Mouse (Mus musculus) stomach, embryonic 14.5 days (tissue): ENCODE data around the gene Adamts15. TPM values are rescaled to one million over a fixed set of nuclear protein-coding genes. Genes with fewer than 3 reads are reported as not detected.

Experiments used
- ATAC-seq: fragments of 200-750 bp; cut with Nextera tagmentation; 2 replicates; pipeline ENCODE4 v1.8.0; 2017; ENCODE audit warnings: low read depth, moderate TSS enrichment; ENCODE audit not compliant: insufficient number of reproducible peaks, insufficient read depth, low FRiP score
- H3K27ac ChIP-seq: fragments of 300-500 bp; sonication (generic); 2 replicates; pipeline ENCODE4 v1.5.1; 2014; ENCODE audit warnings: mild to moderate bottlenecking, low read length, moderate library complexity, mixed read lengths
- H3K27me3 ChIP-seq: fragments of 300-500 bp; sonication (generic); 2 replicates; pipeline ENCODE4 v1.6.1; 2014; ENCODE audit warnings: low read length, control low read depth, mixed read lengths; ENCODE audit not compliant: control insufficient read depth, insufficient read depth
- H3K36me3 ChIP-seq: fragments of 300-500 bp; sonication (generic); 2 replicates; pipeline ENCODE4 v1.6.1; 2014; ENCODE audit warnings: mild to moderate bottlenecking, control low read depth, low read length, moderate library complexity, mixed read lengths; ENCODE audit not compliant: control insufficient read depth, insufficient read depth
- H3K4me1 ChIP-seq: fragments of 300-500 bp; sonication (generic); 2 replicates; pipeline ENCODE4 v1.6.1; 2014; ENCODE audit warnings: low read length, control low read depth, mixed read lengths; ENCODE audit not compliant: control insufficient read depth, insufficient read depth
- H3K4me2 ChIP-seq: fragments of 300-500 bp; sonication (generic); replicated peaks from 2 replicates; pipeline ENCODE4 v1.6.1; 2014; ENCODE audit warnings: low read depth, low read length, control low read depth
- H3K4me3 ChIP-seq: fragments of 300-500 bp; sonication (generic); 2 replicates; pipeline ENCODE4 v1.5.1; 2014; ENCODE audit warnings: low read depth, low read length, control low read depth
- H3K9ac ChIP-seq: fragments of 300-500 bp; sonication (generic); replicated peaks from 2 replicates; pipeline ENCODE4 v1.6.1; 2014; ENCODE audit warnings: low read depth, mild to moderate bottlenecking, control low read depth, low read length, moderate library complexity, mixed read lengths
- H3K9me3 ChIP-seq: fragments of 300-500 bp; sonication (generic); 2 replicates; pipeline ENCODE4 v1.6.1; 2016; ENCODE audit warnings: low read depth, low read length, control low read depth; ENCODE audit not compliant: control insufficient read depth
- WGBS: fragments of 180-500 bp; shearing (Covaris S2); extraction: QIAGEN DNeasy Blood & Tissue Kit; methylation state at CpG from one replicate; pipeline ENCODE4 v1.1.7; 2014; 5-methylcytosine and 5-hydroxymethylcytosine counted together
- polyA plus RNA-seq: library from polyadenylated mRNA; unstranded; fragments of >200 nt; fragmentation: Nextera tagmentation; extraction: Ambion mirVana; gene quantifications from 2 replicates; pipeline ENCODE4 v1.2.1, GENCODE M21; 2014

Gene Adamts15
- polyA plus RNA-seq, 1 experiment from 2014 or later, result 12.9 TPM

GRCm38 (mm10) chr9:30908973-30909372 is 13.3 kb downstream of the Adamts15 start:
- Histone ChIP-seq H3K4me1 (no peaks in the 10 kb centered on the region; the same call in 1 of the 2 replicates), H3K4me2 (no peak overlapping the region), H3K27me3 (no peaks in the 10 kb centered on the region), H3K27ac (no peak overlapping the region), H3K9ac (no peak overlapping the region), H3K9me3 (no peaks in the 10 kb centered on the region), H3K4me3 (no peak overlapping the region), H3K36me3 (peaks cover 7% of the 10 kb centered on the region; the same call in 1 of the 2 replicates)
- WGBS, result 86% methylated on average over 5 of the region's 5 CpGs
- no peak for ATAC-seq

DNA sequence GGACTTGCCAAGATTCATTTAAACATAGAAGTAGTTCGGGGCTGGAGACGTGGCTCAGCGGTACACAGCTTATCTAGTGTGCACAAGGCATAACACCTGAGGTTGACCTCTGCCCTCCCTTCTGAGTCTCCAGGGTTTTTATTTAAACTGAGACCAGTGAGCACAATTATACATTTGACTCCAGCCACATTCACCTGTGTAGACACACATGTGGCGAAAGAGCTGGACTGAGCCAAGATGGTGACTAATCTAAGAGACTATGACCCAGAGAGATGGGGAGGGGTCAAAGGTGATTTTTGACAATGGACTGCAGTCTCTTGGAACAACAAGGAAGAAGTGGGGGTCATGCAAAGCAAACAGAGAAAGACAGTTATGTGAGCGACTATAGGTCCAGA is 14.0 kb downstream of the Adamts15 start:
- Histone ChIP-seq H3K4me1 (no peaks in the 10 kb centered on the region; the same call in 1 of the 2 replicates), H3K9ac (no peak overlapping the region), H3K27ac (no peak overlapping the region), H3K27me3 (no peaks in the 10 kb centered on the region), H3K9me3 (no peaks in the 10 kb centered on the region), H3K4me2 (no peak overlapping the region), H3K36me3 (peaks cover 7% of the 10 kb centered on the region), H3K4me3 (no peak overlapping the region)
- ATAC-seq, result no peak
- 52% methylated on average over 5 of the region's 5 CpGs for WGBS

DNA sequence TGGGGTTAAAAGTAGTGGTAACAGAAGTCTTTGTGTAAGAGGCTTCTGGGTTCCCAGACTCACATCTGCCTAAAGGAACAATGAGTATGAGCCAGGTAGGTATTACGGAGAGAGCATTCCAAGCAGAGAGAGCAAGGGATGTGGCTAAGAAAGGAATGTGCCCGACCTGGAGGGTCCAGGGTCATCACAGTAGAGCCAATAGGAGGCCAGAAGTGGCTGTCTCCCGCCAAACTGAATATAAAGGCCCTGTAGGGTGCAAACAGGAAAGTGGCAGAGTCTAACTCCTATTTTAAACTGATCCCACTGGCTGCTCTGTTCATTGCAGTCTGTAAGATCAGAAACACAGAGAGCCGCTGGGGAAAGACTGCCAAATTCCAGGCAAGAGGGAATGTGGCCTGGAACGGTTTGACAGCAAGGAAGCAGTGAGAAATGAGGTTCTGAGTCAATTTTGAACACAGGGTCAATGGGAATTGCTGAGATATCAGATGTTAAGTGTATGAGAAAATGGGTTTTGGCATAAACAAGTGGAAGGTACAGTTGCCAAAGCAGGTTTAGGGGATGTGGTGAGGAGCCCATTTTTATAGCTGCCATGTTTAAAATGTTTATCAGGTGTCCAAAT is 14.5 kb downstream of the Adamts15 start:
- no peaks in the 10 kb centered on the region; the same call in 1 of the 2 replicates for H3K4me1 ChIP-seq
- H3K36me3 ChIP-seq, result peaks cover 7% of the 10 kb centered on the region
- H3K9ac ChIP-seq, result no peak overlapping the region
- no peaks in the 10 kb centered on the region for H3K27me3 ChIP-seq
- no peak overlapping the region for H3K4me2 ChIP-seq
- no peak for ATAC-seq
- H3K27ac ChIP-seq, result no peak overlapping the region
- 34% methylated on average over 5 of the region's 5 CpGs for WGBS
- no peak overlapping the region for H3K4me3 ChIP-seq
- no peaks in the 10 kb centered on the region for H3K9me3 ChIP-seq

GRCm38 (mm10) chr9:30906426-30906825 is 15.8 kb downstream of the Adamts15 start:
- Histone ChIP-seq H3K9me3 (no peaks in the 10 kb centered on the region), H3K27me3 (no peaks in the 10 kb centered on the region), H3K36me3 (peaks cover 7% of the 10 kb centered on the region), H3K27ac (no peak overlapping the region), H3K4me2 (no peak overlapping the region), H3K4me1 (no peaks in the 10 kb centered on the region), H3K4me3 (no peak overlapping the region), H3K9ac (no peak overlapping the region)
- no peak for ATAC-seq
- WGBS, result 74% methylated on average over 4 of the region's 4 CpGs

DNA sequence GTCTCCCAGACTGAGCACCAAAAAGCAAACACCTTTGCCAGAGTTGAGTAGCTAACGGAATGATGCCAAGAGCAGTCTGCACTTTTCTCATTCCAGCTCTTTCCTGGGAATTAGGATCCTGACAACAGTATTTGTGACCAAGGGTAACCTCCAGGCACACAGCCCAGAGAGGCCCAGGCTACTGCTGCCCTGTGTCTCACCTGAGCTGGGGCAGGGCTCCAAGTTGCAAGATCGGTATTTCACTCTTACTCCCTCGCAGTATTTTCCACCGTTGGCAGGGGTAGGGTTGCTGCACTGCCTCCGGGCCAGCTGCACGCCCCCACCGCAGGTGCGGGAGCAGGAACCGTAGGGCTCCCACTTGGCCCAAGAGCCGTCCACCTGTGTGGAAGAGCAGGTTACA is 16.4 kb downstream of the Adamts15 start:
- 75% methylated on average over 10 of the region's 10 CpGs for WGBS

GRCm38 (mm10) chr9:30903266-30903665 is 19.0 kb downstream of the Adamts15 start:
- H3K9ac ChIP-seq, result no peak overlapping the region
- no peaks in the 10 kb centered on the region for H3K9me3 ChIP-seq
- no peak overlapping the region for H3K4me3 ChIP-seq
- H3K4me2 ChIP-seq, result no peak overlapping the region
- H3K36me3 ChIP-seq, result peaks cover 10% of the 10 kb centered on the region
- 95% methylated on average over 5 of the region's 5 CpGs for WGBS
- no peaks in the 10 kb centered on the region for H3K4me1 ChIP-seq
- H3K27ac ChIP-seq, result no peak overlapping the region
- no peak for ATAC-seq
- H3K27me3 ChIP-seq, result no peaks in the 10 kb centered on the region

More for the DNA sequence above, 16.4 kb downstream of the Adamts15 start:
- Histone ChIP-seq H3K4me3 (no peak overlapping the region), H3K4me1 (no peaks in the 10 kb centered on the region), H3K27ac (no peak overlapping the region), H3K27me3 (no peaks in the 10 kb centered on the region), H3K9ac (no peak overlapping the region), H3K36me3 (peaks cover 7% of the 10 kb centered on the region), H3K4me2 (no peak overlapping the region), H3K9me3 (no peaks in the 10 kb centered on the region)
- 0 out of 2 replicates have a peak, but pooled peaks have one; percentile 23 for ATAC-seq

GRCm38 (mm10) chr9:30902641-30903040 is 19.6 kb downstream of the Adamts15 start:
- no peaks in the 10 kb centered on the region for H3K27me3 ChIP-seq
- no peak overlapping the region for H3K9ac ChIP-seq
- no peak overlapping the region for H3K27ac ChIP-seq
- no peak overlapping the region for H3K4me2 ChIP-seq
- H3K4me3 ChIP-seq, result no peak overlapping the region
- H3K36me3 ChIP-seq, result peaks cover 10% of the 10 kb centered on the region
- no peaks in the 10 kb centered on the region for H3K9me3 ChIP-seq
- no peak for ATAC-seq
- no peaks in the 10 kb centered on the region for H3K4me1 ChIP-seq
- WGBS, result 92% methylated on average over 7 of the region's 7 CpGs

DNA sequence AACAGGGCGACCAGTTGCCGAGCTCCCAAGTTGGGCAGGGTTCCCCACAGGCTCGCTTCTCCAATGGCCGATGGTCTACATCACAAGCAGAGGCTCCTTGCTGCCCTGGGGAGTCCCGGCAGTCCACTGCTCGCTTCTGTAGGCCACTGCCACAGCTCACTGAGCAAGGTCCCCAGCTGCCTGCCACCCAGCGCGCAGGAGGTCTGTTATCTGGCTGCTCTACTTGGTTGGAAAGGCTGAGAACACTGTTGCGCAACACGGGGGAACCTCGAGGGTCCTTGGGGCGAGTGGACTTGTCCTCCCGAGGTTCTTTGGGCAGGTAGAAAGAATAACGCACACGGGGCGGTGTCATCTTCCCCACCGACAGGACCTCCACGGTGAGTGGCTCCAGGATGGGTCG is 20.1 kb downstream of the Adamts15 start:
- no peak for ATAC-seq

DNA sequence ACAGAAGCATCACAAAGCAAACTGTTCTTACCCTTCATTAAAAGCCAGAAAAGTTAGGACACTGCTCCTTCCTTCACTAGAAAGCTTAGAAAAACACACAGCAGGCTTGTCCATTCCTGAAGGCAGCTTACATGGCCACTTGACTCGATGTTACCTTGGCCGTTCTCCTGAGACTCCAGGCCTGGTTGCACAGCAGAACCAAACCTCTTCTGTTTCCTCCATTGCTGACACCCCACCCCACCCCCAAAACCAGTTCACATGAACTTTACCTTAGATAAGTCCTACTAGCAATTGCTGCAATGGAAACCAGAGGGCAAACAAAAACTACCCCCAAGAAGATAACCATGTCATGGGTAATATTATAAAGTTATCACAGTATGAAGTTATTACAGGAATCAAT is 25.1 kb downstream of the Adamts15 start:
- Histone ChIP-seq H3K4me1 (peaks cover 4% of the 10 kb centered on the region; the same call in 1 of the 2 replicates), H3K36me3 (peaks cover 3% of the 10 kb centered on the region), H3K4me3 (no peak overlapping the region), H3K27me3 (no peaks in the 10 kb centered on the region), H3K9me3 (no peaks in the 10 kb centered on the region), H3K4me2 (no peak overlapping the region), H3K27ac (no peak overlapping the region), H3K9ac (no peak overlapping the region)
- 73% methylated on average over 2 of the region's 2 CpGs for WGBS
- no peak for ATAC-seq

More for the DNA sequence above, 20.1 kb downstream of the Adamts15 start:
- no peak overlapping the region for H3K4me2 ChIP-seq
- H3K27ac ChIP-seq, result no peak overlapping the region
- H3K36me3 ChIP-seq, result peaks cover 10% of the 10 kb centered on the region
- no peak overlapping the region for H3K9ac ChIP-seq
- WGBS, result 93% methylated on average over 19 of the region's 19 CpGs
- H3K9me3 ChIP-seq, result no peaks in the 10 kb centered on the region
- no peak overlapping the region for H3K4me3 ChIP-seq
- no peaks in the 10 kb centered on the region for H3K27me3 ChIP-seq
- H3K4me1 ChIP-seq, result no peaks in the 10 kb centered on the region
